Mouse (Mus musculus) right cerebral cortex, adult 2 months (tissue): ENCODE measurements at regions not wholly inside any gene's neighbourhood (a gene's known extent, or its start where the extent isn't known, plus 50 kb on each side); places are given as distances from the start of the nearest gene placed in this dataset.
"Not testable (repeated sequence)": the region's sequence is repeated elsewhere in the genome, so short reads cannot be mapped to it uniquely, and the experiment has no call there.

Experiments
- DNase-seq, 2 experiments: peaks; one replicate each; pipeline ENCODE4 v3.0.0; 2021 to 2022; ENCODE audit warnings: low spot score in 2 of 2

DNA sequence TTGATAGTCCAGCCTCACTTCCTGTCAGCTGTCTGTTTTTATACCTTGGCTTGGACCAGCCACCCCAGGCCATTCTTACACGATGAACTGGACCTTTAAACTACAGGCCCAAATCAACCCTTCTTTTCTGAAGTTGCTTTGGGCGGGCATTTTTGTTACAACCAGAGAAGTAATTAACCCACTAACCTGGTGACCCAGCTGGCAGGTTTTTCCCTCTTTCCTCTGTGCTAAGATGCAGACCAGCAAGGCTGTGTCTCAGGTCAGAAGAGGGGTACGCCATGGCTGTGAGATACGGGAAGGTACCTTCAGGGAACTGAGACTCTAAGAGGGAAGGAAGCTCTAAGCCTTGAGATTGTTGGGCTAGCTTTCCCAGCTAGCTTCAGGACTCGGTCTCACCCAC lies 105.7 kb upstream of the Klf3 start:
- no peak for DNase-seq

DNA sequence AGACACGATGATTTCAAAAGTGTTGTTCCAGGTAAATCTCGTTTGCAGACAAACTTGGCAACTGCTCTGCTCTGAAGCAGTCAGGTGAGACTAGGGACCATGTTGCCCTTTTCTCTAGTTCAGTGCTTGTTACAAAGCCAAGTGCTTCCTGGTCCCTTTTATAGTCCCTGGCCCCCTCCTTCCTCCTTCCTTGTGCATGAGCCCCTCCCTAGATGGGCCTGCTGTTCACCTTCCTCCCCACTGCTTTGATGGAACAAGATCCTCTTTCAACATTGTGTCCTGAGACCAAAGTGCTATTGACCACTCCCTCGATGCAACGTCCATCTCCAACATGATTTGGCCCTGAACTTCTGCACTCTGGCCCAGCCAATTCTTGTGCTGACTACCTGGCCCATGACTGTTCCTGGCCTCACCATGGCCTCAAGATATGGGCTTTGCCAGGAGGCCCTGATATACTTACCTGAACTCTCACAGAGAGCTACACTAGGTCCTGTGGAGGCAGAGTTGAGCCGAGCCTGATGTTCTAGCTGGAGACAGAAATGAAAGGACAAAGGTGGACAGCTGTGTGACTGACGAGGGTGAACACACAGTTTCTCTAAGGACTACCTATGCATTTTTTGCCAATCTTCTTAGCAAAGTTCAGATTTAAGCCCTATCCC lies 104.6 kb upstream of the Klf3 start:
- no peak for DNase-seq

DNA sequence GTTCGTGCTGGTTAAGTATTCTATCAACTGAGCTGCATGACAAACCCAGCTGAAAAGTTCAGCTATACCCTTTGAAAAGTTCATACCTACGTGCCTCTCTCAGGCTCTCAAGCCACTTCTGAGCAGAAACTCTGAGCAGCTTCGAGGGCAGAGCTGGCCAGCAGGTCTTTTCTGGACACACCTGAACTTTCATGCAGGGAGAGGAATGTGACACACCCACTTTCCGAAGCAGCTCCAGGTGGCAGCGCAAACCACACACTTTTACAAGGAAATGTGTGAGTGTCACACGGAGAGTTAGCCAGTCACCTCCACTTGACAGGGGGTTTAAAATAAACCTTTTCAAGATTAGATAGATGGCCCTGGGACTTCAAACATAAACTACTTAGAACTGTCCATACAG lies 103.2 kb upstream of the Klf3 start:
- no peak for DNase-seq

DNA sequence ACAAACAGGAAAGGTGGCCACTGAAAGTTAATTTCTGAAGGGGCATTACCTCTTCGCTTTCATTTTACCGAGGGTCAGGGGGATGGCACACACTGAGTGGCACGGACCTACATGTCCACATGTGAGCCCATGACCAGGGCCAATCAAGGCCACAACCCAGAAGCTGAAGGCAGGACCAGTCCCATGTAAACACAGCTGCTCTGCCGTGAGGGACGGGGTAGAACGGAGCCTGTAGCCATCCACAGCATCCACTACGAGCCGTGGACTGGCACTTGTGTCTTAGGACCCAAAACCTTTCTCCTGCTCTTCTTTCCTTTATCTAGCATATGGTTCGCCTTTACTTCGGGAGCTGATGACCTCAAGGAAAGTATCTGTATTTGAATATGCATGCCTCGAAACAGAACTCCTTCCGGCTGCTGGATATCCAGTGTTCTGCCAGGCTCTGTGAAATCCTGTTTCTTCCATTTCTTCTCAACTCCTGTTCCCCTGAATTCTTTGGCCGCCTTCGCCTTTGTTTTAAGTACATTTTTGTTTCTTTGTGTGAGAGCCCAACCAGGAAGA lies 101.9 kb upstream of the Klf3 start:
- DNase-seq: peak in 1 of 2 experiments; percentile 32

DNA sequence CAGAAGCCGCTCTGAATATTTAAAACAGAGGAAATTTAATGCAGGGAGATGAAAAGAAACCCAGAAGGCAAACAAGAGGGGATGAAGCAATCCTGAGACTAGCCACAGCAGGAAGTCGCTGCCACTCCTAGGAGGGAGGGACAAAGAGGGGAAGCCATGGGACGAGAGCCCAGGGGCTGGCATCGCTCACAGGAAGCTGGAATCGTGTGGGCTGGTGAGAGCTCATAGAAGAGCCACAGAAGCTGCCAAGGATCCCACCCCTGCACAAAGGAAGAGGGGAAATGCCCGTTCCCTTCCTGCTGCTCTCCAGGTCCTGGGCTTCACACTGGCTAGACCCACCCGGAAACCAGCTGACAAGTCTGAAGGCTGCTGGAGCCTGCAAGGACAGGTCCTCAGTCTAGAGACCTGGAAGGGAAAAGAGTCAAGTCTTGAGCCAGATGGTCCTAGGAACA lies 101.4 kb upstream of the Klf3 start:
- DNase-seq: peak; percentile 64 to 80

DNA sequence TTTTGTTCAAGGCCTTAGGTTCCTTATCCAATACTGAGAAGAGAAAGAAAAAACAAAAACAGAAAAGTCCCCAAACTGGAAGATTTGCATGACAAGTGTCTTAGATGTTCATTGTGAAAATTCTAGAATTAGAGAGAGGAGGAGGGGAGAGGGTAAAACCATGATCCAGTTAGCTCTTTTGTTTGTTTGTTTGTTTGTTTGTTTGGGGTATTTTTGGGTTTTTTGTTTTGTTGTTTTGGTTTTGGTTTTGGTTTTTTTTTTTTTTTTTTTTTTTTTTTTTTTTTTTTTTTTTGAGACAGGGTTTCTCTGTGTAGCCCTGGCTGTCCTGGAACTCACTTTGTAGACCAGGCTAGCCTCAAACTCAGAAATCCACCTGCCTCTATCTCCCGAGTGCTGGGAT lies 100.8 kb upstream of the Klf3 start:
- not testable (repeated sequence) for DNase-seq

DNA sequence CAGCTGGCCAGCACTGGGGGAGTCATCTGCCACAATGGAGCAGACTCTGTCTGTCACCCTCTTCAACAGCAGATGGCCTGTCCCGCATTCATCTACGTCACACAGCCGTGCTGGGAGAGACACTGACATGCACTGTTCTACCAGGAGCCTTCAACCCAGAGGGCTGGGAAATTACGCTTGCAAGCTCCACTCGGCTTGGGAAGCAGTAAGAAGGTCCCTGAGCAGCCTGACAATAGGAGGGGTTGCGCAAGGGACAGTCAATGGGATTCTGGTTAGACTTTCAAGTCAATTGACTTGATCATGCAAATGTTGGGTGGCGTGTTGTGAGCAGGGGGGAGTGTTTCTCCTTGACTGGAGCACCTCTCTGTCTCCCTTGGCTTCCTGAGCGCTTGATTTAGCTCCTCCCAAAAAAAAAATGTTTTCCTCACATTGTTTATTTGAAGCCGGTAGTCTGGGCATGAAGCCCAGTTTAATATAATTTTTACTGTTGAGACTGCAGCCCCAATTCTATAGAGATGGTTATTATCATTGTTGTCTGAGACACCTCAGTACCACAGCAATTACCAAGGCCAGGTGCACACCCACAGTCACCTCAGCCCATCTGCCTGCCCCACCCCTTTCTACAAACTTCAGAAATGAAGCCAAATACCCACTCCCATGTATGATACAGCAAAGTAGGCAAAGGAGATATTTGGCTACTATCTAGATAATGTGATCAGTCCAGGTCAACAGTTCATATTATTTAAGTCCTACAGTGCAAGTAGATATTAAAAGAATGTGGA lies 99.9 kb upstream of the Klf3 start:
- DNase-seq: peak; percentile 42

DNA sequence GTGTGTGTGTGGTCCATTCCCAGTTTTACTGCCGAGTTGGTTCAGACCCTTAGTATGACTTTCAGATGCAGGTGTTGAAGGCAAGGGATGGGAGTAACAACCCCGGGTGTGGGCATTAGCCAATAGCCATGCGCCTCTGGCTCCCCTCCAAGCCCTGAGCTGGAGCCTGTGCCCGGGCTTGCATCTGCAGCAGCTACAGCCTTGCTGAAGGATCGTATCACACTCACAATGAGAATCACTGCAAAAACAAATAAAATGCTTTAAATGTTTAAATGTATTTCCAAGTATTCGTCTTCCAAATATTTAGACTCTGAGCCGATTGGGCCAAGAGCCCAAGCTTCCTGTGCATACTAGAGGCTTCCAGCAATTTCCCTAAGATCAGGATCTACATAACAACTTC lies 99.0 kb upstream of the Klf3 start:
- DNase-seq: peak in 1 of 2 experiments; percentile 59

DNA sequence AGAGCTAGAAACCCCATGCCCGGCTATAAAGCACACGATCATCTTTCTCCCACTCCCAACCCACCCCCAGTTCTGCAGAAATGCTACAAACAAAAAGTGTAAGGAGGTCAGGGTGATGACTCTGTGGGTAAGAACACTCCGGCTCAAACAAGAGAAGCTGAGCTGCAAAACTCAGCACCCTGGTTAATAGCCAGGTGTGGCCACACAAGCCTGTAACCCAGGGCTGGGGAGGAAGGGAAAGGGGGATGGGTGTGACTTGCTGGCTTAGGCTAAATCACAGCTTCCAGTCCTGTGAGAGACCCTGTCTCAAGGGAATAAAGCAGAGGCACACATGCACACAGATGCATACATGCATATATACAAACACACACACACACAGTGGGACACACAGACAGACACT lies 96.6 kb upstream of the Klf3 start:
- DNase-seq: no peak

DNA sequence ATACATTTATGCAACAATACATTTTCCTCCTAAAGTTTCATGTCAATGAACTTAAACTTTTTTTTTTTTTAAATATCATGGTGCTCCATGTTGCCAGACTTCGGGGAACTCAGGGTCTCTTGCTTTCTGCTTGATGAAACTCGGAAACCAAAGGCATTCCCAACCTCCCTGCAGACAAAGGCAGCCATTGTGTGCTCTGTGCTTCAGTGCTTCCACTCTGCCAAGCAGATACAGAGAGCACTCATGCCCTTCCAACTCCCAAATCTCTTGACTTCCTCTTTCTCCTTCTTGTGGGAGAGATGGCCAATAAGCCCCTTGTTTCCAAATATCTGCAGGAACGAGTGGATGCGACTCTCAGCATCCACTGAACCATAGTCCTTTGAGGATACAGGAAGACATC lies 94.0 kb upstream of the Klf3 start:
- DNase-seq: no peak

DNA sequence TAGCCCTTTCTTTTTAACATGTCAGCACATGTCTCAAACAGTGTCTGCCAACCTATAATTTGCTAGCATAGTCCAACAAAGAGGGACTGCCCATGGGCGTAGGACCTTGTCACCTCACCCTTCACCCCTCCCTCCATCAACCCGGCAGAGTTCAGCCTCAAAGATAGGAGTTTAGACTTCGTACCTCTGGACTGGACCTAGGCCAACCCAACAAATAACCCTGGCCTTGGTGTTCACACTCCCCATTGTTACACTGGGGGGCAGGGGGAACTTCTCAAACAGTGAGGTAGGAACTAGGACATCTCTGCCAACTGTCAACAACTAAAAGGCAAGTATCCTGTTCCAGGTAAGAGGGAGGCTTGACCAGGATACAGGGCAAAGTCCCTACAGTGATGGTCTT lies 93.0 kb upstream of the Klf3 start:
- DNase-seq: no peak

DNA sequence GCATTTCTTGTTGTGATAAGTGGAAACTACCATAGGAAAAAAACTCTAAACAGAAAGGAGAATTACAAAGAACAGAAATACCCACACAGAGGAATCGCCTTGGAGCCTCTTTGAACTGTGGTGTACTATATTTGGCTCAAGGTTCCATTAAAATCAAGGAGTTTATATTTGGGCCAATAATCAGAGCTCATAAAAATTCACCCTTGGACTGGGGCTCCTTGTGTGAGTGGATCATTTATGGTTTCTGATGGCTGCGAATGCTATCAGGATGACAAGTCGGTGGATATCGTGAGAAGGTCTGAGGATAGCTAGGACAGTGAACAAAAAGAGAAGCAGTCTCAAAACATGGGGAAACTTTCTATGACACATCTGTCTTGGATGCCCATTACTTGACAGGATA lies 92.2 kb upstream of the Klf3 start:
- DNase-seq: no peak

DNA sequence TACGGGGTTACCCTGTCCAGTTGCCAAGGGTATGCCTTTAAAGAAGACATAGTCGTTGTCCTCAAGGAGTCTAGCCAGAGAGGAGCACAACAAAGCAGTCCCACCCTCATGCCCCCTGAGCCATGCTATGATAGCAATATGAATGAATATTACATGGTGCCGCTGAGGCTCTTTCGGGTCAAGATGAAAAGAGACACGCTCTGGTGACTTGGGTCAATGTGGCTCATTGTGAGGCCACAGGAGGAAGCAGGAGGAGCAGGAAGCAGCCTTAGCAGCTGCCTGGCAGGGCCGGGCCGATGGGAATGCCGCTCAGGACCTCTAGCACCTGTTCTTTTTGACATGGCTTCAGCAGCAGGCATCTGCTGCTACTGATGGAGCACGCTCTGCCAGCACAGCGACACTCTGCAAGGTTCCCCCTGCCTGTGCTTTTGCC lies 89.0 kb upstream of the Klf3 start:
- no peak for DNase-seq

DNA sequence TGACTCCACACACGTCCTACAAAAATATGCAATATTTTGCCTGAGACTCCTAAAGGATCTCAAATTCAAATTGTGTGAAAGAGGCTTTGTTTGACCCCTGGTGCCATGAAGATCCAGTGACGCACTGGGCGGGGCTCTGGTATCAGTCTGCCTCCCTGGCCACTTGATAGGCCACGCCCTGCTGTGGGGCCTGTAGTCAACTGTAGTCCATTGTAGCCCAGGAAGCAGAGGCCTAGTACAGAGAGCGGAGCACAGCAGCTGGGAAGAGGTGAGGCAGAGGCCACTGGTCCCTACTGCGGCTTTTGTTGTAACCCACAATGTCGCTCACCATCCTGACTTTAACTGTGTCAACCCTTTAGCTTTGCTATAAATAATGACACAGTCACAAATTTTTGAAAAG lies 88.5 kb upstream of the Klf3 start:
- no peak for DNase-seq

DNA sequence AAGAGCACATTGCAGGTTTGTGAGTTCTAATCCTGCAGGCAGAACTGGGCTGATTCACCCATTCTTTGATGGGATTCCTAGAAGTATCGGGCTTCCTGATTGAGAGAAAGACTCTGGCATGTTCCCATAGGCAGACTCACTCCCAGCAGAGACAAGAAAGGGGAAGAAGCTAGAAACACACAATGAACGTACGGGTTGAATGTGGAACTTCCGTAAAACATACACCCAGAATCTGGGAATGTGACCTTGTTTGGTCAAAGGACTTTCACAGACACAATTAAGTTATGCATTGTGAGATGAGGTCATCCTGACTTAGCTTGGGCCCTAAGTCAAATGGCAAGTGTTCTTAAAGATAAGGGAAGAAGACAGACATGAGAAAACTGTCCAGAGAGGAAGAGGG lies 86.6 kb upstream of the Klf3 start:
- no peak for DNase-seq

DNA sequence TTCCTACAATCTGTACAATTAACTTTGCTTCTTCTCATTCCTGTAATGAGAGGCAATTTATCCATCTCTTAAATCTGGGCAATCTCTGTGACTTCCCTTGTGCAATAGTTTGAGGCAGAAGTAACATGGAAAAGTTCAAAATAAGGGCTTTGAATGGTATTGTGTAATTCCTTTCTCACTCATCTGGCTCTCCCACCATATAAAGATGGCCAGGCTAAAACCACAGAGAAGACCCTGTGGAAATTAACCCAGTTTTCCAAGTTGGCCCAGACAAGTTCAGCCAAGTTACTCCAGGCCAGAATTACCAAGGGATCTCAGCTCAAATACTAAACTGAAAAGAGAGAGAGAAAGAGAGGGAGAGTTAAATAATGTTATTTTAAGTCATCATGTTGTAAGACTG lies 81.0 kb upstream of the Klf3 start:
- no peak for DNase-seq

DNA sequence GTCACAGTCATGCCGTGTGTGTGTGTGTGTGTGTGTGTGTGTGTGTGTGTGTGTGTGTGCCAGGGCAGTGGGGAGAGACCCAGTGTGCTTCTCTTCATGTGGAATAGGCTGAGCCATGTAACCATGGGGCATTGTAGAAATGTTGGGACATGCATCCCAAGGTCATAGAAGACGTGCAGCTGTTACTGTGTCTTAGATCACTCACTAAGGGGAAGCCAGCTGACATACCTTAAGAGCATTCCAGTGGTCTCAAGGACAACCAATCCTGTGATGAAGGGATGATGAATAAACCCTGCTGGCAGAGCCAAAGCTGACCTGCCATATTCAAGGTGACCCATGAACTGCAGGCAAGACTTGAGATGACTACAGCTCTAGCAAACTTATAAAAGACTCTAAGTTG lies 75.3 kb upstream of the Klf3 start:
- DNase-seq: no peak

DNA sequence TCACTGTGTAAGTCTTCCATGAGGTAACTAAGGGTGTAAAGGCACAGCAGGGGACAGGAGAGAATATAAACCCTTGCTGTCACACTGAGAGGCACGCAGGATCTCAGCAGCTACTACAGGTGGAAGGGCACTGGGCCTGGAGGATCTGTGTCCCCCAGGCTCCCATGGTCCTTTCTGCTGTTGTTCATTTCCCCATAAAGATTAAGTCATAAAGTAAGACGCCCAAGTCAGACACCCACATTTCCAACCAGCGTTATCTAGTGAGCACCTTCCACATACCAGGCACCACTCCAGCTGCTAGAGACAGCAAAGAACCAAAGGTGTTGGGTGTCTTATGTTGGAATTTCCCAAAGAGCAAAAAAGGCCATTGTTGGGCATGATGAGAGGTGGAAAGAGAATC lies 70.8 kb upstream of the Klf3 start:
- DNase-seq: no peak

DNA sequence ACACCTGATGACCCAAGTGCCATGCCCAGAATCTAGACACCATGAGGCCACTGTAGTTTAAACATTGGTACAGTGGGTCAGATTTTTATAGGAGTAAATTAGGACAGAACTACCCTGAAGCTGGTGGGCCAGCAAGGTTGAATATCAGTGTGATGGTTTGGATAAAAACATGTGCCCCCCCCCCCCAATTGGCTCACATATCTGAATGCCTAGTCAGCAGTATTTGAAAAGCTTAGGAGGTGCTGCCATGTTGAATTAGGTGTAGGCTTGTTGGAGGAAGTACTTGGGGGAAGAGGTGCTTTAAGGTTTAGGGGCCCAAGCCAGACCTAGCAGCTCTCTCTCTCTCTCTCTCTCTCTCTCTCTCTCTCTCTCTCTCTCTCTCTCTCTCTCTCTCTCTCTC lies 66.2 kb upstream of the Klf3 start:
- DNase-seq: no peak

DNA sequence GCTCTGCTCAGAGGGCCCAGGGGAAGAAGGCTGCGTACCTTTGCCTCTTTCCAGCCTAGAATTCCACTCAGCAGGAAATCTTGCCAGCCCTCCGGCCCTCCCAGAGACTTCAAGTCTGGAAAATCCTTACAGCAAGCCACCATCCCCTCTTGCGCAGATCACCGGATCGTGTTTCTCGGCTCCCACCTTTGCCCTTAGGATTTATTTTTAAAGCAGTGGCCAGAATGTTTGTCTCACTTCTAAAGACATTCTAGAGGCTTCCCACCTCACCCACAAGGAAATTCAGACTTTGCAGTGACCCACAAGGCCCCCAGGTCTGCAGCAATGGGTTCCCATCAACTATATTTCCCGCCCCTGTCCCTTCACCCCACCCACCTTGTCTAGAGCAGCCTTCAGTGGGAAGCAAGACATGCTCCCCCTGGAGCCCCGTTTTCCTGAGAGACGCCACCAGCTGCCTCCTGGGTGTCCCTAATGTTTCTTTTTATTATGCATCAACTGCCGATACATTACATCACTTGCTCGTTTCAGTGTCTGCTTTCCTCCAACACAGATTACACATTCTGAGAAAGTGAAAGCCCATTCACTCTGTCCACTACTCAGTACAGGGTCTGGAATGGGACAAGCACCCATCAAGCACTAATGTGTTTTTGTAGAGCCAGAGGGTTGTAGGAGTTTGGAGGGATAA lies 65.0 kb upstream of the Klf3 start:
- DNase-seq: no peak

DNA sequence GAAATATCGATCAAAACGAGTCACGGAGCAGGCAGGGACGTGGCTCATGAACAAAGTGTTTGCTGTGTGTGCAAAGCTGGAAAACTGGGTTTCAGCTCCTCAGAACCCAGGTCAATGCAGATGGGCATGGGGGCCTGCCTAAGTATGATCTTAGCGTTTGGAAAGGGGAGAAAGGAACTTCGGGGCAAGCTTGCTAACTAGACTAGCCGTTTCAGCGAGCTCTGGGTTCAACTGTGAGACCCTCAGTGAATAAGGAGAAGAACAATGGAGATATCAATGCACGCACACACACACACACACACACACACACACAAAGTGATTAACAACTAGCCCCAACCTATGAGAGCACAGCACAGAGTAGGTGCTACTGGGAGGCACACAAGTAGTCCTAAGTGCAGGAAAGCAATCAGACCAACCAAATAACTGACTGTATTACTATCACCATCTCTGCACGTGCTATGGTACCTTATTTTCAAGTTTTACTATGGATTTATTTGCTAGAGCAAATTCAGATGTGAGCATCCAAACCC lies 64.3 kb upstream of the Klf3 start:
- no peak for DNase-seq
